Mouse (Mus musculus): ENCODE results near the gene Cnot1.
A peak's percentile ranks its signal among the peaks of the same experiment; 100 is the strongest.
"Not testable (repeated sequence)": the region's sequence is repeated elsewhere in the genome, so short reads cannot be mapped to it uniquely, and the experiment has no call there.

Cnot1 gene

GRCm38 (mm10) chr8:95816044-95816708, 8.9 kb upstream of the Cnot1 start:
- DNase-seq (ENCODE audit: low spot score) = no peak

DNA sequence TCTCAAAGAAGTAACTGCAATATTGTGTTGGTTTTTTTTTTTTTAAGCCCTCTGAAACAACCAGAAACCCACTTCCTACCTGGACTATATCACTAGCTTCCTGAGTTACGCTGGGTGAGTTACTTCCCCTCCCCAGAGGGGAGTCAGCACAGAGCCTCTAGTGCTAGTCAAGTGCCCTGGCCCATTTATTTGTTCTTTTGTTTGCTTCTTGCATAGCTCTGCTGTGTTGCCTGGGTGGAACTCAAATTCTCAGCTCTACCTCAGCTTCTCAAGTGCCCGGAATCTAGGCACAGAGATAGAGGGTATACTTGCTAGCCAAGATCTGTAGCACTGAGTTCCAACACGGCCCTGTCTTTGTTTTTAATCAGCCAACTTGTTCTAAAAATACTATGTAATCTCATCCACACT, 2.9 kb upstream of the Cnot1 start:
- DNase-seq (ENCODE audit: low spot score) = no peak

- no peak for DNase-seq (ENCODE audit: low spot score)
Observed at GRCm38 (mm10) chr8:95809116-95809515, 1.9 kb upstream of the Cnot1 start.

DNA sequence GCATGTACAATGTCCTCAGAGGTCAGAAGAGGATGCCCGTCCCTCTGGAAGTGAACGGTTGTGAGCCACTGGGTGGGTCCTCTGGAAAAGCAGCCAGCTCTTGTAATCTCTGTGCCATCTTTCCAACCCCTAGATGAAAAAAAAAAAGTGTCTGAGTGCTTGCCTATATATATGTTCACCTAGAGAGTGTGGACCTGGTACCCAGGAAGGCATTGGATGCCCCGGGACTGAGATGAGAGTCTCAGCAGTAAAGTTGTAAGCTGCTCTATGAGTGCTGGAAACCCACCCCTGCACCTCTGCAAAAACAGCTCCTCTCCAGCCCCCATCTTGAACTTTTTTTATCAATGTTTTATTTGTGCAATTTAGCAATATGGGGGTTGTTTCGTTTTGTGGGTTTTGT, 1.4 kb upstream of the Cnot1 start:
- no peak for DNase-seq (ENCODE audit: low spot score)

DNA sequence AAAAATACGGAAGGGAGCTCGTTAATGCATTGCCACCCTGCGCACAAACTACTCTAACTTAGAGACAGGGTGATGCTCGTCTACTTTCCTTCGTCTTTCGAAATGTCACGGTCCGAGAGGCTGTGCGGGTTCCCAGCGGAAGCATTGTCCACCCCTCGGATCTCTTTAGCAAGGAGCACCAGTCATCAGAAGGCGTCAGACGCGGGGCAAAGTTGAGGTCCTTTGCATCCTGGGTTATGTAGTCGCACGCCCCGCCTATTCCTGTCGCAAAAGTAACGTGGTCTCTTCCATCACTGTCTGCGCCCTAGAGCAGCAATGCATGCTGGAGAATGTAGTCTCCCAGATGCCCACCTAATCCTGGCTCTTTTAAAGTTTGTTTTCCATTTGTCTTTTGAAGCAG, 597 bp upstream of the Cnot1 start:
- peak; percentile 96 for DNase-seq (ENCODE audit: low spot score)

DNA sequence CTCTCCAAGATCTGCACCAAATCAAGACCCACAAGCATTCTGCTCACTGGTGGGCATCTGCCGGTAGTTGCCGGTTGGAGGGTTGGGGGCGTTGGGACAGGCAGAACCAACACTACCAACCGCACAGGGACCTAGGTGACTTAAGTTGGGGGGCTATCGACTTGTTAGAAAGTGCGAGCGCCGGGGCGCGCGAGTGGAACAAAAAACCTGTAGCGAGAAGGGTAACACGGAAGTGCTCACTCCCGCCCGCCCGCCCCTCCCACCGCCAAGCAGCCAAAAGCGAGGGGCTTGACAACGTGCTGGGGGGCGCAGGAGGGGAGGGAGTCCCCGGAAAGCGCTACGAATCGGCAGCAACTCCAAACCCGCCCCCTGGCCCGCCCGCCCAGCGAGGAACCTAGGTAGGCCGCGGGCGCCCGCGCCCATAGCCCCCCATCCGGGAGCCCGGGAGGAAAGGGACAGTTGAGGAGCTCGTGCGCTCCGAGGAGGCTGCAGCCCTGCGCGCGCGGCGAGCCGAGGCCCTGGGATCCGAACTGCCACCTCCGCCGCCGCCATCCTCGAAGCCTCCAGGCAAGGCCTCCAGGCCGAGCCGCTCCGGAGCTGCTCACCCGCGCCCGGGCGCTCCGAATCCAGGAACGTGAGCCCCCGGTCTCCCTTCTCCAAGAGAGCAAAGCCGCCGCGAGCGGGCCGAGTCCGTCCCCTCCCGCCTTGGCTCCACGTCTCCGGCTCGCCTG, 638 bp downstream of the Cnot1 start:
- no peak for DNase-seq (ENCODE audit: low spot score)

DNA sequence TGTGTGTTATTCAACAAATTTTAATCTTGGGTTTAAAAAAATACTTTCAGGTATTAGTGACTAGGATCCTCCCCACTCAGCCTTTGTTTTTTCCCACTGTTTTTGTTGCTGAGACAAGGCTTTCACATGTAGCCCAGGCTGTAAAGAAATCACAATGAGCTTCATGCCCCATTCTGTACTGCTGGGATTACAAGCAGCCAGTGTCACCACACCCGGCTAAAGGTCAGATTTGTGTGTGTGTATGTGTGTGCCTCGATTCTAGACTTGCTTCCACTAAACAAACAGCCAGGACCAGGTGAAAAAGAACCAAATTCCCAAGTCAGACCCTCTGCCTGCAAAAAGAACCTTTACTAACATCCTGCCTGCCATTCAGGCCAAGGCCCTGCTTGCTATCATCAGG, 1.8 kb downstream of the Cnot1 start:
- no peak for DNase-seq (ENCODE audit: low spot score)

DNA sequence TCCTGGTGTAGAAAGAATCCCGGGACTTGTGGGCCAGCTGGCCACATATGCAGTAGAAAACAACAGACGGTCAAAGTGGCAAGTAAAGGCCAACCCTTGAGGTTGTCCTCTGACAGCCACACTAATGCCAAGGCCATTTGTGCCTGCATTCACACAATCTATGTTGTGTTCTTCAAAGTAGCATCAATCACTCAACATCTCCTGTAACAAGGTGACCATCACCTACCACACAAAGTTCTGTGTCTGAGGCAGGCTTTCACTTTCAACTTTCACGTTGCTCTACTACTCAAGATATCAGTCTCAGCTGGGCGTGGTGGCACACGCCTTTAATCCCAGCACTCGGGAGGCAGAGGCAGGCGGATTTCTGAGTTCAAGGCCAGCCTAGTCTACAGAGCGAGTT, 5.0 kb downstream of the Cnot1 start:
- DNase-seq (ENCODE audit: low spot score) = no peak

- no peak for DNase-seq (ENCODE audit: low spot score)
Observed at GRCm38 (mm10) chr8:95801476-95802064, 5.7 kb downstream of the Cnot1 start.

GRCm38 (mm10) chr8:95800353-95800752, 6.9 kb downstream of the Cnot1 start:
- DNase-seq (ENCODE audit: low spot score) = no peak

- no peak for DNase-seq (ENCODE audit: low spot score)
Observed at GRCm38 (mm10) chr8:95799891-95800290, 7.4 kb downstream of the Cnot1 start.

DNA sequence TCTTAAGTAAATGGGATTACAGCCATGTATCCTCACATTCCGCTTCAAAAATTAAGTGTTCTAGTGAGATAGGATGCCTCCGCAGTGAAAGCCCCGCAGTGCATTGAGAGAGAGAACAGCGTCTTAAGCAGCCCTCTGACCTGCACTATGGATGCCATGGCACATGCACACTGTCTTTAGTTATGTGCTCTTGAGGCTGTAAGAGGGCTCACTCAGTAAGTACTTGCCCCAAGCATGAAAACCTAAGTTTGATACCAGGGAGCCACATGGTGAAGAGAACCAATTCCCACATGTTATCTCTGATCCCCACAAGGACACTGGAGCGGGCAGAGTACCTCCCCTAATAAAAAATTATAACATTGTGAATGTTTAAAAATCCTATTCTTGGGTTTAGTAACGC, 8.1 kb downstream of the Cnot1 start:
- DNase-seq (ENCODE audit: low spot score) = no peak

DNA sequence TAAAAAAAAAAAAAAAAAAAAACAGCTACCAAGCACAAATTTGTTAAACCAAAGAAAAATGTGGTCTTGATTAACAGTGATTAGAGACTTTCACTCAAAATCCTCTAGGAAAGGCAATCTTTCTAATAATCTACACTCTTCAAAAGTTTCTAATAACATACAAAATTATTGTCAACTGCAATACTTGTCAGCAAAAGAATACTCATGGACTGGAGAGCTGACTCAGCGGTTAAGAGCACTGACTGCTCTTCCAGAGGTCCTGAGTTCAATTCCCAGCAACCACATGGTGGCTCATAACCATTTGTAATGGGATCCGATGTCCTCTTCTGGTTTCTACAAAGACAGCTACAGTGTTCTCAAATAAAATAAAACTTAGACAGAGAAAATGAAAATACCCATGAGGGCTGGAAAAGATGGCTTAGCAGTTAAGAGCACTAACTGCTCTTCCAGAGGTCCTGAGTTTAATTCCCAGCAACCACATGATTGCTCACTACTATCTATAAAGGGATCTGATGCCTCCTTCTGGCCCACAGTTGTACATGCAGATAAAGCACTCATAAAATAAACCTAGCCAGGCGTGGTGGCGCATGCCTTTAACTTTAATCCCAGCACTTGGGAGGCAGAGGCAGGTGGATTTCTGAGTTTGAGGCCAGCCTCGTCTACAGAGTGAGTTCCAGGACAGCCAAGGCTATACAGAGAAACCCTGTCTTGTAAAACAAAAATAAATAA, 11.8 kb downstream of the Cnot1 start:
- not testable (repeated sequence) for DNase-seq (ENCODE audit: low spot score)

DNA sequence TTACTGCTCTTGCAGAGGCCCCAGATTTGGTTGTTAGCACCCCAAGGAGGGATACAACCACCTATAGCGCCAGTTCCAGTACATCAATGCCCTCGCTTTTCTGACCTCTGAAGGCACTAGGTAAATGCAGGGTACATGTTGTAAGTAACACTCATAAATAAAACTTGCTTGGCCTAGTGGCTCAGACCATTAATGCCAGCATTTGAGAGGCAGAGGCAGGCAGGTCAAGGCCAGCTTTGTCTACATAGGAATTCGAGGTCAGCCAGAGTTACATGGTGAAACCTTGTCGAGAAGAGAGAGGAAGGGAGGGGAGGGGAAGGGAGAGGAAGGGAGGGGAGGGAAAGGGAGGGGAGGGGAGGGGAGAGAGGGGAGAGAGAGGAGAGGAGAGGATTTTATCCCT, 21.7 kb downstream of the Cnot1 start:
- DNase-seq (ENCODE audit: low spot score) = no peak

DNA sequence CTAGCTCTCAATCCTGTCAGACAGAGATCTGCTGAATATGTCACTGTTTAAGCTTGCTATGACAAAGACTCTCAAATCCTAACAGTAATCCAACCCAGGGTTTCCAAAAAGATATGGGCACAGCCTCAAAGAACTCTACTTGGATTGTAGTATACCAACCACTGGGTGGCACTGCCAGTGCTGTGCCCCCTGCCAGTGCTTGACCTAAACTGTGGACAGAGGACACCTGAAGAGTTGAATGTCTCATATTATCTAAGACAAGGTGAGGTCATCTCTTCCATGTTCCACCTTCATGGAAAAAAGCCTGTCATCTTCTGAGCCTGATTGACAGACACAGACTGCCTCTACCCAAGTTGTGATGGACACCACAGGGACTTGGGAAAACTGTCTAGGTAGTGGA, 24.6 kb downstream of the Cnot1 start:
- no peak for DNase-seq (ENCODE audit: low spot score)

DNA sequence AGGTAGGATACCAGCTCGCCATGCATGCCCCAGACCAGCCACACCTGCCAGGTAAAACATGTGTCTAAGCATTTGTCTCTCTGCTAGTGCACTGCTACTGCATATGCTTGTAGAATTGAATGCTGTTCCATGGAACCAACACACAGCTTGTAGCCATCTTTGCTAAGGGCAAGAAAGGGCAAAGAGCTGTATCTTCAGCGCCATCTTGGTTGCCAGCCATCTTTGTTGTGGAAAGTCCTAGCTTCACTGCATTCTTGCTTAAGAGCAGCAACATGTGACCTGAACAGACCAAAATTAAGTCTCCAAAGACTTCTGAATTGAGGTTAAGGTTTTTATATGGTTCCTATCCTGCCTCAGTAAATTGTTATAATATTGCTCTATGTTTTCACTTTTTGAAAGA, 25.5 kb downstream of the Cnot1 start:
- no peak for DNase-seq (ENCODE audit: low spot score)

GRCm38 (mm10) chr8:95781085-95781484, 26.2 kb downstream of the Cnot1 start:
- DNase-seq (ENCODE audit: low spot score) = no peak

- DNase-seq (ENCODE audit: low spot score) = no peak
Observed at GRCm38 (mm10) chr8:95764133-95764532, 43.1 kb downstream of the Cnot1 start.

GRCm38 (mm10) chr8:95760323-95760722, 46.9 kb downstream of the Cnot1 start:
- DNase-seq (ENCODE audit: low spot score) = no peak

DNA sequence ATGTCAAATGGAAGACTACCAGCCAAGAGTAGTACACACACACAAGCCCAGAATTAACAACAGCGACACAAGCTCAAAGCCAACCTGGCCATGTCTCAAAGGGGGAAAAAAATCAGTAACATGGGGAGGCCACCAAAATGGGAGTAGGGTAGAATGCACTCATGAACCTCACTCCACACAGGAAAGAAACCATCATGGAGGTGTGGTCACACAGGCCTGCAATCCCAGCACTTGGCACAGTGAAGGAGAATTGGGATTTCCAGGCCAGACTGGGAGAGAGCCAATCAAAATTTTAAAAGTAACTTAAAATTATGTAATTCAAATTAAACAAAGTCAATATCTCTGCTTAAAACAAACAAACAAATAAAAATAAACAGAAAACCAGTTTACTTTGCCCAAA, 55.3 kb downstream of the Cnot1 start:
- DNase-seq (ENCODE audit: low spot score) = no peak

DNA sequence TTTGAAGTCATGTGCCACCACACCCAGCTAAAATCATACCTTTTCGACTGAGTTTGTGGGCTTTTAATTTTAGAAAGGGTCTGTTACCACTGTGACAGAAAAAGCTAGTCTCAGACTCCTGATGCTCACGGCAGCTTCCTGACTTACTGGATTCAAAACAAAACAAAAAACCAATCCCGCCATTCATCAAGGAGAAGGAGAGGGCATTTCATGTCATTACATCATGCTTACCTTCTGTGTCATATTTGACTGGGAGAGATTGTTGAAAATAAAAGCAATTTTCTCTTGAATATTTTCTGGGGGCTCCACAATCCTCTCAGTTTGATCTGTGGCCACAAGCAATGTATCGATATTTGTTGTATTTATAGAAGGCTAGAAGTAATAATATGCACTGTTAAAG, 59.2 kb downstream of the Cnot1 start:
- no peak for DNase-seq (ENCODE audit: low spot score)

DNA sequence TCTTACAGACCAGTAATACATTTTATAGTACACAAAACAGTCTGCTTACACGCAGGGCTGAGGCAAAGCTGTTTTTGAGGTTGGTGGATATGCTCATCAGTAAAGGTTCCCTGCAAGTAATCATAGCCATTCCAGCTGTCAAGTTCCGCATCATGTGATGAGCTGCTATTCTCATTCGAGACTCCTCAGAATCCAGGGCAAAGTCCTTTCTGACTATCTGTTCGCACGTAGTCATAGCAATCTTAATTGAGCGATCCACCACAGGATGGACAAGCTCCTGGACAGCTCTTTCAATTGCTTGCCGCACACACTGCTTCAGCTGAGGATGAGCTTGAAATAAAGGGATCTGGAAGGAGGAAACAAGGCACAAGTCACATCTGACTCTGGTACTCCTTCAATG, 65.5 kb downstream of the Cnot1 start:
- DNase-seq (ENCODE audit: low spot score) = no peak

GRCm38 (mm10) chr8:95738596-95738995, 68.7 kb downstream of the Cnot1 start:
- no peak for DNase-seq (ENCODE audit: low spot score)

Measured in left cerebral cortex, adult 11 months (tissue).